Mouse (Mus musculus) ES-Bruce4 (cell line): ENCODE measurements around the gene Col6a1.

ENCODE experiments used
- CTCF ChIP-seq: IDR thresholded peaks from one replicate; pipeline ENCODE4 v1.8.1; 2011; ENCODE audit warnings: low read depth, low read length
- EP300 ChIP-seq: IDR thresholded peaks from 2 replicates; pipeline ENCODE4 v1.6.1; 2011; ENCODE audit warnings: low read depth, low read length; ENCODE audit not compliant: insufficient read depth
- POLR2A ChIP-seq: IDR thresholded peaks from one replicate; pipeline ENCODE4 v1.8.1; 2011; ENCODE audit warnings: low read length; ENCODE audit not compliant: insufficient read depth

GRCm38 (mm10) chr10:76731621-76732239 lies 5.8 kb upstream of the Col6a1 start:
- TF ChIP-seq CTCF (no peak), POLR2A (no peak), EP300 (no peak)
